Mouse (Mus musculus) cortical plate, adult 2 months (tissue): Measurements from ENCODE around the gene Fam107b.

Source experiments
- CTCF ChIP-seq: fragments of 200-500 bp; IDR thresholded peaks from 2 replicates; pipeline ENCODE4 v1.5.1; 2011; ENCODE audit warnings: mild to moderate bottlenecking, control low read depth, low read length; ENCODE audit not compliant: insufficient read depth; ENCODE audit errors: extremely low read depth
- POLR2A ChIP-seq: fragments of 200-500 bp; IDR thresholded peaks from 2 replicates; pipeline ENCODE4 v1.6.1; 2011; ENCODE audit warnings: mild to moderate bottlenecking, low read length, control low read depth; ENCODE audit not compliant: insufficient read depth; ENCODE audit errors: extremely low read depth

DNA sequence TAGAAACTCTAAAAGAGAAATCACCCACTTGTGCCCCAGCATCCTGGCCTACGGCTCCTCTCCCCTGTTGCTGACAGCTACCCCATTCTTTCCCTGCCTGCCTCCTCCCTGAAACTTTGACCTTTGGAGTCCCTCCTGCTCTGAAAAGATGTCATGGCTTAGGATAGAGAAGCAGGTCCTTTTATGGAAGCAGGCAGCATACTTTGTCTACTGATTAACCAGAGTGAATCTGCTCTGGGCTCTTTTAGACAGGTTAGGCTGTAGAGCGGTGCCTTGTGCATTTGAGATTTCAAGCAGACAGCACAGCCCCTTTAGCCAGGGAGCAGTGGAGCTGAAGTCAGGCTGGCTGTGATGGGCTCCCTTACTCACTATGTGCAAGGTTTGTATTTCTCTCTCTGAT is 200.1 kb downstream of the Fam107b start:
- no peak for TF ChIP-seq CTCF
- no peak for TF ChIP-seq POLR2A
